Mouse (Mus musculus) forelimb bud, embryonic 11.5 days (tissue): ENCODE measurements at regions not wholly inside any gene's neighbourhood (a gene's known extent, or its start where the extent isn't known, plus 50 kb on each side); places are given as distances from the start of the nearest gene placed in this dataset.

Source experiments
- DNase-seq: peaks from one replicate; pipeline ENCODE4 v3.0.0-alpha.2; 2012; ENCODE audit warnings: low read depth, low spot score

DNA sequence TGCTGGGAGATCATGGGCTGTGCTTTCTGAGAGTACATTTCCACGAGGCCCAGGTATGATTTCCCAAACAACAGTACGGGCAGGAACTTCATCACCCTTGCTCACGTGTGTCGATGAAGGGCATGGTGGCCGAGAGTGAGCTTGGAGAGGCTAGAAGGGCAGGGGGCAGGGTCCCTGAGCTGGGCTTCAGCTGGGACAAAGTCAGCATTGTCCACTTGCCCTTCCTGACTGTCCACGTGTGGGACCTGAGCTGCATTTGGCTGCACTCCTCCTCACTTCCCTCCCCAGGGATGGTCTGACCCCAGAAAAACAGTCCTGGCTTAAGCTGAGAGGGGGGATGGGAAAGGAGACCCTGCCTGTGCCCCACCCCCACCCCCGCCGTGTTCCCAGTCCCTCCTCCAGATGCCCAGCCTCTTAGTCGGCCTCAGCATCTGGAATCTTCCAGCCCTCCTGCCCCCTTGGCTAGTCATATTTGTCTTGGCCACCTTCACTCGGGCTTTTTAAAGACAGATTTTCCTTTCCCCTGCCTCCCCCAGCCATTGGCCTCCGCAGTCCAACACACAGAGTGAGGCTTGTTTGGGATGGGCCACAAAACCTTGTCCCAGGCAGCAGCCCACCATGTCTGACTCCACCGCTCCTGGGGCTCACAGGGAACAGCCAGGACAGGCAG is 58.6 kb downstream of the Isg20 start:
- no peak for DNase-seq

DNA sequence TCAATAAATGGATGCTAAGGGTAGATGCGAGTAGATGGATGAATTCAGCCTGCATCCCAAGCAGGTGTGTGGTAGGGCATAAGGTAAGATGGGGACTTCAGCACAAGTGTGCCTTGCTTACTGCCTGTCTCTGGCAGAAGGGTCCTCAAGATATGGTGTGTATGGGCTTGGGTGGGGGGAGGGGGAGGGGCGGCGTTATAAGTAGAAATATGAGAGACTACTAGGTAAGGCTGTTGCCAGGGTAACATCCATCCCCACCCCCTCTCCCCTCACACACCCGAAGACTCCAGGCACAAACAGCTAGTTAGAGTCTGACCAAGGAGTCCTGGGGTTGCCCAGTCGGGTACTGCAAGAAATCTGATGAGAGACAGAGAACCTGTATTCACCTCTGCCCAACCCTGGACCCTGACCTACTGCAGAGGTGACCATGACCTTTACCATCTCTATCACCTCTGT is 63.5 kb upstream of the Acan start:
- DNase-seq, result no peak

DNA sequence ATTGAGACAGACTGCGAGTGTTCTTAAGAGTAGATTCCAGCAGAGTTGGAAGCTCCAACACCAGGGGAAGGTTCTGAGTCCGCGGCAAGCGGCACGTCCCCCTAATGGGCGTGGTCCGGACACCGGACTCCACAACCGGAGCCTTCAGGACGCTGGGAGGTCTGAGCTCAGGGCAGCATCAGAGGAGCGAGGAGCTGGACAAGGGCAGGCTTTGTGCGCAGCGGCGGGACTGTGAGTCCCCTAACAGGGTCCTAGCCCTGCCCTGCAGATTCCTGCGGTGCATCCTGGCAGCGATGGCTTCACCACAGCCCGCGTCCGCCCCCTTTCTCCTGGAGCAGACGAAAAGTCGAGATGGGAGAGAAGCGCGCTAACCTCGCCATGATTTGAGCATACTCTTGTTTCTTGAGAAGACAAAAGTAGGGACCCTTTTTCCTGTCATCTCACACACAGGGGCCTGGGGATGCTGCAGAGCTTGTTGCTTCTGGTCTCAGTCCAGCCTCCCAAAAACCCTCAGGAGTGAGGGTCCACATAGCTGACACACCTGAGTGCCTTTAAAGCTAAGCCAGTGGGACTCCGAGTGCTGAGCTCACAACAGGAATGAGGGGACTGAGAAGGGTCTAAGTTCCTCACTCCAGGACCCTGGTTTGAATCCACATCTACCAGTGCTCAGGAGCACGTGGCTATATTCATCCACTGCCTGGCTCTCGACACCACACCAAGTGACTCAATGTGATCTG is 62.8 kb upstream of the Acan start:
- peak; percentile 74 for DNase-seq

DNA sequence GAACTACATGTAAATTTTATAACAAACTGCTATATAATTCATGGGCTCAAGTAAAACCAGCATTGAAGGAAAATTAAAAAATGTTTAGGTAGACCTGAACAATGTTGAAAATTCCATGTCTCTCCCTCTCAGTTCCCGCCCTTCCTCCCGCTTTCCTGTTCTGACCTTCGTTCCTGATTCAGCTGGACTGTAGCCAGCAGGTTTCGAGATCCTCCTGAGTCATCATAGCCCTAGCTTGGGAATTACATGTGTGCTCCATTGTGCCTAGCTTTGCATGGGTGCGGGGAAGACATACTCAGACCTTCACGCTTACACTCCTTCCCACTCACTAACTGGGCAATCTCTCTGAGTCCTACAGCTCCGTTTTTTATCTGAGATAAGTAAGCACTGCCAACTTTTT is 60.3 kb upstream of the Acan start:
- DNase-seq, result no peak

DNA sequence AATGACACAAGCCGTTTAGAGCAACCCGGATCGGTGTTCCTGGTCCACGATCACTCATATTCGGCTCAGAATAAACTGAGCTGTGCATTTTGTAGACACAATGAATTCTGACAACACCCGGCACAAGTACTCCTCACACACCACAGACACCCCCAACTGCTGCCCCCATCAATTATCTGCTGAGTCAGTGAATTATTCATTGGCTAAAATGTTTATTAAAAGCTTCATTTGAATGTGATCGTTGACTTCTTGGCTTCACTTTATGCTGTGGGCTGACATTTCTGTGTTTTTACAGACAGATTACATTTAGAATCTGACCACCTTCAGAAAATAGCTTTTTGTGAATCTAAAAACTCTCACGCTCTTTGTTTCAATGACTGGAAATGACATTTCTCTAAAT is 59.1 kb upstream of the Acan start:
- no peak for DNase-seq

DNA sequence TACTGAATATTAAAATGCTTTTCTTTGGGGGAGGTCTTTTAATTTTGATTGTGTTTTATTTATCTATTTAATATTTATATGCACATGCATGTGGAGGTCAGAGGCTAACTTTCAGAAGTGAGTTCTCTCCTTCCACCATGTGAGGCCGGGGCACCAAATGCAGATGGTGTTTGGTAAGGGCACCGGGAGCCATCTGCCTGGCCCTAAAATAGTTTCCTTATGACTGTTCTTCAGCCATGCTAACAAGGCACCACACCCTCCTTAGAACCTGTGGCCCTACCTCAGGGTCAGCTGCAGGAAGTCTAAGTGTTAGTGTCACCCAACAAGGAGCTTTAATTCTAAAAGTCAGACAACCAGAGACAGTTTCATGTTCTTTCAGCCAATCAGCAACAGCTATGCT is 58.2 kb upstream of the Acan start:
- DNase-seq, result no peak

DNA sequence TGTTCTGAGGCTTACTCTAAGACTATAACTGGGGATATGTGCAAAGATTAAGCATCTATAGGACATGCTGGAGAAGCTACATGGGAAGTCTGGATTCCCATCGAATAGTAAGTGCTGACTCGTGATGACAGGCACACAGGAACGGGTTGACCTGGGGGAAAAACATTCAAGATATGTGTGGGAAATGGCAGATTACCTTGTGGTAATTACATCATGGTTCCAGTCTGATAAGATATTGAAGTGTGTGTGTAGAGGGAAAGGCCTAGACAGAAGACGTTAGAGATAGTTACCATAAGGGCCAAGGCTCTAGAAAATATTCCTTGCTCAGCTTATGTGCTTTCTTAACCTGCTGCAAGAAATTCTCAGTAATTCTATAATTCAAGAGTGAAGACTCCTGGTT is 57.5 kb upstream of the Acan start:
- no peak for DNase-seq
